Mouse (Mus musculus): ENCODE results near the gene Ppp1r12a. TPM values are rescaled to one million over a fixed set of nuclear protein-coding genes. Genes with fewer than 3 reads are reported as not detected.

Ppp1r12a gene
- polyA plus RNA-seq, 1 experiment from 2014 or later: 71.1 TPM

DNA sequence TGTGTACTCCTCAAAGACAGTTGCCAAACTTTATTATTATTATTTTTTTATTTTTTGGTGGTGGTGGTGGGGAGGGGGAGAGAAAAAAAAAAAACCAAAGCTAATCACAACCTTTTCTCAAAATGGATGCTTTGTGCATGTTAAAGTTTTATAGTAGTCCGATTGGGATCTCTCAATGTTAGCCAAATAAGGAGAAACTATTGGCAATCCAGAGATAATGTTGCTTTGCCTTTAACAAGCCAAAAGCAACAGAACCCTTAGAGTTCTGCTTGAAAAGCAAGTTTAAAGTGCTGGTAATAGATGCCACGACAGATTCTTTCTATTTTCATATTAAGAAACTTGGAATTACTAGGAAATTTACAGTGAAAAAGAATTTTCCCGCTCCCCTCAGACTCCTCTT lies 1.5 kb downstream of the Ppp1r12a start:
- Histone ChIP-seq H3K9me3 (ENCODE audit: control insufficient read depth, low read length) (no peaks in the 10 kb centered on the region), H3K4me2 (replicated peaks; ENCODE audit: low read depth) (peak overlapping the region; percentile 67), H3K4me1 (replicated peaks; ENCODE audit: control insufficient read depth, insufficient read depth) (0 out of 2 replicates have a peak, but pooled peaks cover 3% of the 10 kb centered on the region), H3K27ac (replicated peaks) (peak overlapping the region; percentile 99), H3K9ac (ENCODE audit: low read length) (peak overlapping the region; percentile 100), H3K36me3 (ENCODE audit: control insufficient read depth, insufficient read depth, low read length) (no peaks in the 10 kb centered on the region), H3K27me3 (ENCODE audit: control insufficient read depth, insufficient read depth, low read length) (no peaks in the 10 kb centered on the region), H3K4me3 (ENCODE audit: low read depth, low read length) (peak overlapping the region; percentile 100)
- DNase-seq (ENCODE audit: low spot score): no peak
- WGBS: 9% methylated on average over 3 of the region's 3 CpGs
- no peak for ATAC-seq (ENCODE audit: low FRiP score, low TSS enrichment)
- TF ChIP-seq CTCF (IDR thresholded peaks at IDR 0.05; ENCODE audit: low read depth) (no peak), EP300 (optimal IDR thresholded peaks at IDR 0.05) (no peak)

DNA sequence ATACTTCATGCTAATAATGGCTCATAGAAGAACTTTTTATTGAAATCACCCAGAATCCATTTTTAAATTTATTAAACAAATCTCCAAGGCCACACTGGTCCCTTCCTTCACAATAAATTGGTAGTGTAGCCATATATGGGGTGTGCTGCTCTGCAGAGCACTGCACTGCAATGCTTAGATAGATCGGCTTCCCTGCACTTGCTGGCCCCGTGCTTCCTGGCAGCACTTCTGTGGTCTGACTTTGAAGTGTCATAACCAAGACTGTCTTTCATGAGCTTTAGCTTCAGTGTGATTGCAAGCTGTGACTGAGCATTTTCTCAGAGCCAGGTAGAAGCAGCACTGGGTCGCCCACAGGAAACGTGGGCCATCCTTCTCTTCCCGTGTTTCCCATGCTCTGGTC lies 5.8 kb downstream of the Ppp1r12a start:
- ATAC-seq (ENCODE audit: low FRiP score, low TSS enrichment) (no peak), DNase-seq (ENCODE audit: low spot score) (no peak)
- 67% methylated on average over 5 of the region's 5 CpGs for WGBS
- Histone ChIP-seq H3K9me3 (ENCODE audit: control insufficient read depth, low read length) (no peaks in the 10 kb centered on the region), H3K36me3 (ENCODE audit: control insufficient read depth, insufficient read depth, low read length) (no peaks in the 10 kb centered on the region), H3K27ac (replicated peaks) (no peak overlapping the region), H3K9ac (ENCODE audit: low read length) (no peak overlapping the region), H3K4me3 (ENCODE audit: low read depth, low read length) (no peak overlapping the region), H3K27me3 (ENCODE audit: control insufficient read depth, insufficient read depth, low read length) (no peaks in the 10 kb centered on the region), H3K4me2 (replicated peaks; ENCODE audit: low read depth) (no peak overlapping the region), H3K4me1 (replicated peaks; ENCODE audit: control insufficient read depth, insufficient read depth) (0 out of 2 replicates have a peak, but pooled peaks cover 4% of the 10 kb centered on the region)
- TF ChIP-seq CTCF (IDR thresholded peaks at IDR 0.05; ENCODE audit: low read depth): no peak
- no peak for TF ChIP-seq EP300 (optimal IDR thresholded peaks at IDR 0.05)

DNA sequence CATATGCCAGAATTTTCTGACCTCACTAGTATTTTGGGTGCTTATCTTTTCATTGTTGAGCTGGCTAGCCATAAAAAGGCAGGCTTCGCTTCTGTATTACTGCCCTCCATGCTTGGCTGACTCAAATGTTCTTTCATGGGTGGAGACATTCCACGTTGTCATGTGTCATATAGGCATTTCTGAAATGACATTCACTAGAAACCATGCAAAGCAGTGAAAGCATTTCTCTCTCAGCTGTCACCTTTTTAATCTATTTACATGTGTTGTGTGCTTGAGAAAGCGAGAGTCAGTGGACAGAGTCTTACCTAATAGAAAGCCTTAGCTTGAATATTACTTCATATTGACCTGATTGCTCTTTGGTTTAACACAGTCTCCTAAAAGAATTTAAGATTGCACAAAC lies 8.8 kb downstream of the Ppp1r12a start:
- no peaks in the 10 kb centered on the region for H3K36me3 ChIP-seq (ENCODE audit: control insufficient read depth, insufficient read depth, low read length)
- H3K4me3 ChIP-seq (ENCODE audit: low read depth, low read length): no peak overlapping the region
- no peak for TF ChIP-seq CTCF (IDR thresholded peaks at IDR 0.05; ENCODE audit: low read depth)
- TF ChIP-seq EP300 (optimal IDR thresholded peaks at IDR 0.05): no peak
- H3K4me1 ChIP-seq (replicated peaks; ENCODE audit: control insufficient read depth, insufficient read depth): 0 out of 2 replicates have a peak, but pooled peaks cover 4% of the 10 kb centered on the region
- no peak for DNase-seq (ENCODE audit: low spot score)
- ATAC-seq (ENCODE audit: low FRiP score, low TSS enrichment): no peak
- H3K27me3 ChIP-seq (ENCODE audit: control insufficient read depth, insufficient read depth, low read length): no peaks in the 10 kb centered on the region
- no peak overlapping the region for H3K27ac ChIP-seq (replicated peaks)
- no peak overlapping the region for H3K4me2 ChIP-seq (replicated peaks; ENCODE audit: low read depth)
- WGBS: 48% methylated on average over 3 of the region's 3 CpGs
- H3K9me3 ChIP-seq (ENCODE audit: control insufficient read depth, low read length): no peaks in the 10 kb centered on the region
- no peak overlapping the region for H3K9ac ChIP-seq (ENCODE audit: low read length)

DNA sequence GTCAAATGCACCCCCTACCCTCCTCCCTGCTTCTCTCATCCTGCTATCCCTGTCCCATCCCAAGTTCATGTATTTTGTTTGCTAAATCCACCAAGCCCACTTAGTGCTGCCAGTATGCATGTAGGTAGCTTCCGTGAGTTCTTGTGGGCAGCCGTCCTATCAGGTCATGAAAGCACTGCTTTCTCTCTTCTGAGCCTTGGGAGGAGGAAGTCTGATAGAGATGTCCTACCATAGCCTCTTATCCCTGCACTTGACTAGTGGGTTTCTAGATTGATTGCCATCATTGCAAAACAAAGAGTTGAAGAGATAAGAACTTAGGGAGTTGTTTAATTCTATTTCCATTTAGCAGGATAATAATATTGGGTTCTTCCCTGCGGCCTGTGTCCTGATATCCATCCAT lies 9.6 kb downstream of the Ppp1r12a start:
- Histone ChIP-seq H3K4me1 (replicated peaks; ENCODE audit: control insufficient read depth, insufficient read depth) (0 out of 2 replicates have a peak, but pooled peaks cover 4% of the 10 kb centered on the region), H3K4me2 (replicated peaks; ENCODE audit: low read depth) (no peak overlapping the region), H3K9me3 (ENCODE audit: control insufficient read depth, low read length) (no peaks in the 10 kb centered on the region), H3K36me3 (ENCODE audit: control insufficient read depth, insufficient read depth, low read length) (no peaks in the 10 kb centered on the region), H3K9ac (ENCODE audit: low read length) (no peak overlapping the region), H3K27me3 (ENCODE audit: control insufficient read depth, insufficient read depth, low read length) (no peaks in the 10 kb centered on the region), H3K27ac (replicated peaks) (no peak overlapping the region), H3K4me3 (ENCODE audit: low read depth, low read length) (no peak overlapping the region)
- no peak for TF ChIP-seq CTCF (IDR thresholded peaks at IDR 0.05; ENCODE audit: low read depth)
- no peak for TF ChIP-seq EP300 (optimal IDR thresholded peaks at IDR 0.05)
- ATAC-seq (ENCODE audit: low FRiP score, low TSS enrichment): no peak
- 68% methylated on average over 3 of the region's 3 CpGs for whole genome bisulfite sequencing
- DNase-seq (ENCODE audit: low spot score): no peak

DNA sequence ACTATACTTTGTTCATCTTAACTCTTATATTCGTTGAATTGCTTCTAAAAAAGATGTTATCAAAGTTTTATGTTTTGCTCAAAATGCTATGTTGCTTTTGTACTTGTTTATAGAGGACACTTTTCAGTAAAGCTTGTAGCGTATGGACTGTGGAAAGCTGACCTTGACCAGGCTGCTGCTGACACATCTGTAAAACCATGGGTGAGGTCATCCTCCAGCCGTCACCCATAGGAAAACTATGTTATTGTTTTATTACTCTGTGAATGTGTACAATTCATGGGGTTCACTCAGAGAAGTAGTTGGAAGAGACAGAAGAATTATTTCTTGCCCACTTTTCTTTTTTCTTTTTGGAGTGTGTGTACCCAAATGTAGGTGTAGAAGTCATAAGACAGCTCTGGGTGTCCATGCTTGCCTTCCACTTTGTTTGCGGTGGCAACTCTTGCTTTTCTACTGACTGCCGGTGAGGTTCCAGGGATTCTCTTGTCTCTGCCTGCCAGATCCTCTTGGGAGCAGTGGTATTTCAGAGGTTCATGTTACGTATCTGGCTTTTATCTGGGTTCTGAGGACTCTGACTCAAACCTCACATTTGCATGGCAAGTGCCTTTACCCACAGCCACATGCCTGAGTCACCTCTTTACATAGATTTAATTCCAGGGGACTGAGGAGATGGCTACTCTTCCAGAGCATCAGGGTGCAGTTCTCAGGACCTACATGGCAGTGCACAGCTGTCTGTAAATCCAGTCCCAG lies 11.0 kb downstream of the Ppp1r12a start:
- no peak for DNase-seq (ENCODE audit: low spot score)
- H3K36me3 ChIP-seq (ENCODE audit: control insufficient read depth, insufficient read depth, low read length): no peaks in the 10 kb centered on the region
- no peak for ATAC-seq (ENCODE audit: low FRiP score, low TSS enrichment)
- H3K4me1 ChIP-seq (replicated peaks; ENCODE audit: control insufficient read depth, insufficient read depth): 0 out of 2 replicates have a peak, but pooled peaks cover 4% of the 10 kb centered on the region
- H3K4me2 ChIP-seq (replicated peaks; ENCODE audit: low read depth): no peak overlapping the region
- no peak overlapping the region for H3K27ac ChIP-seq (replicated peaks)
- 50% methylated on average over 6 of the region's 6 CpGs for WGBS
- H3K9me3 ChIP-seq (ENCODE audit: control insufficient read depth, low read length): no peaks in the 10 kb centered on the region
- H3K27me3 ChIP-seq (ENCODE audit: control insufficient read depth, insufficient read depth, low read length): no peaks in the 10 kb centered on the region
- no peak overlapping the region for H3K9ac ChIP-seq (ENCODE audit: low read length)
- no peak overlapping the region for H3K4me3 ChIP-seq (ENCODE audit: low read depth, low read length)
- TF ChIP-seq EP300 (optimal IDR thresholded peaks at IDR 0.05) (no peak), CTCF (IDR thresholded peaks at IDR 0.05; ENCODE audit: low read depth) (no peak)

DNA sequence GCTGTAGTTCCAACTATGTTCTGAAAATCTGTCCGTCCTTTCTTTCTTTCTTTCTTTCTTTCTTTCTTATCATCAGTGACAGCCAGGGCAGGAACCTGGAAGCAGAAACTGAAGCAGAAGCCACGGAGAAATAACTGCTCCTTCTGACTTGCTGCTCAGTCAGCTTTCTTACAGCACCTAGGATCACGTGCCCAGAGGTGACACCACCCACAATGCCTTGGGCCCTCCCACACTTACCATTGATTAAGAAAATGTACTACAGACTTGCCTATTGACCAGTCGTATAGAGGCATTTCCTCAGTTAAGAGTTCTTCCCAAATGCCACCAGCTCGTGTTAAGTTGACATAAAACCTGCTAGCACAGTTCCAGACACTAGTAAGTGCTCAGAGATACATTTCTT lies 12.1 kb downstream of the Ppp1r12a start:
- TF ChIP-seq CTCF (IDR thresholded peaks at IDR 0.05; ENCODE audit: low read depth) (no peak), EP300 (optimal IDR thresholded peaks at IDR 0.05) (no peak)
- Histone ChIP-seq H3K36me3 (ENCODE audit: control insufficient read depth, insufficient read depth, low read length) (no peaks in the 10 kb centered on the region), H3K9me3 (ENCODE audit: control insufficient read depth, low read length) (no peaks in the 10 kb centered on the region), H3K9ac (ENCODE audit: low read length) (no peak overlapping the region), H3K4me3 (ENCODE audit: low read depth, low read length) (no peak overlapping the region), H3K4me1 (replicated peaks; ENCODE audit: control insufficient read depth, insufficient read depth) (0 out of 2 replicates have a peak, but pooled peaks cover 4% of the 10 kb centered on the region), H3K27me3 (ENCODE audit: control insufficient read depth, insufficient read depth, low read length) (no peaks in the 10 kb centered on the region), H3K27ac (replicated peaks) (no peak overlapping the region), H3K4me2 (replicated peaks; ENCODE audit: low read depth) (no peak overlapping the region)
- WGBS: 52% methylated on average over 5 of the region's 5 CpGs
- ATAC-seq (ENCODE audit: low FRiP score, low TSS enrichment) (no peak), DNase-seq (ENCODE audit: low spot score) (no peak)
